Mouse (Mus musculus): ENCODE results near the gene Sdhaf4.

- TF ChIP-seq ETS1 (conservative IDR thresholded peaks at IDR 0.05; ENCODE audit: low read depth, low read length) (no peak), POLR2A (IDR thresholded peaks at IDR 0.05; ENCODE audit: low read depth, low read length) (no peak), RAD21 (IDR thresholded peaks at IDR 0.05; ENCODE audit: low read depth, low read length) (no peak), EP300 (IDR thresholded peaks at IDR 0.05; ENCODE audit: low read length) (no peak), UBTF (IDR thresholded peaks at IDR 0.05; ENCODE audit: low read depth, low read length) (no peak), MAX (IDR thresholded peaks at IDR 0.05; ENCODE audit: low read length) (no peak), CTCF (conservative IDR thresholded peaks at IDR 0.05 in 1 of 2, IDR thresholded peaks at IDR 0.05 in 1 of 2; ENCODE audit: low read depth in 2 of 2, low read length in 2 of 2) (no peak), USF1 (IDR thresholded peaks at IDR 0.05; ENCODE audit: low read depth, low read length) (no peak), ZNF384 (IDR thresholded peaks at IDR 0.05; ENCODE audit: low read depth, low read length) (no peak), MXI1 (IDR thresholded peaks at IDR 0.05; ENCODE audit: low read depth, low read length) (no peak), TBP (conservative IDR thresholded peaks at IDR 0.05; ENCODE audit: low read depth, low read length) (no peak), HCFC1 (IDR thresholded peaks at IDR 0.05; ENCODE audit: low read depth, low read length) (no peak)
Observed at GRCm38 (mm10) chr1:23953921-23954320, 51.5 kb downstream of the Sdhaf4 start.

Data from CH12.LX (cell line).